Mouse (Mus musculus) c-Kit-positive CD71-positive TER-119-negative erythroid progenitor cells, embryonic 14.5 days (primary cell): ENCODE measurements around the gene Dyrk1a.
A peak's percentile ranks its signal among the peaks of the same experiment; 100 is the strongest.
"Not testable (repeated sequence)": the region's sequence is repeated elsewhere in the genome, so short reads cannot be mapped to it uniquely, and the experiment has no call there.

Experiments used
- DNase-seq: peaks from one replicate; pipeline ENCODE4 v3.0.0-alpha.2; 2013; ENCODE audit warnings: low read depth

Dyrk1a gene

GRCm38 (mm10) chr16:94632424-94632963 lies 62.7 kb downstream of the Dyrk1a start:
- no peak for DNase-seq

- DNase-seq: no peak
These were observed 63.2 kb downstream of the Dyrk1a start for GRCm38 (mm10) chr16:94633012-94633411.

DNA sequence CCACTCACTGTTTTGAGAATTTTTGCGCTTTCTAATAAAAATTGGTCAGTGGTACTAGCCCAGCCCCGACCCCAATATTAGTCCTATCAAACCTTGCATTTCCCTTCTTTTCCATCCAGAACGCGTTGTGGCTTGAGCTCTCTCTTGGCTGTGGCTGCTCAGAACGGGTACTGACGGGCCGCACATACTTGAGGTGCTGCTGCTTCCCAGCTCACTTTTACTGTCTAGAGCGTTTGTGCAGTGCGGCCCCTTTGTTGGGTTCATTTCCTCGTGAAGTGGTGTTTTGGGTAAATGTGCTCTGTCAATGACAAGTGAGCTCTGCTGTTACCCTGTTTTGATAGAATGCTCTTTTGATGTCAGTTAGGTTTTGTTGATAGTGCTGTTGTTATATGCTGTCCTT lies 67.6 kb downstream of the Dyrk1a start:
- DNase-seq: no peak

GRCm38 (mm10) chr16:94641799-94642198 lies 72.0 kb downstream of the Dyrk1a start:
- no peak for DNase-seq

DNA sequence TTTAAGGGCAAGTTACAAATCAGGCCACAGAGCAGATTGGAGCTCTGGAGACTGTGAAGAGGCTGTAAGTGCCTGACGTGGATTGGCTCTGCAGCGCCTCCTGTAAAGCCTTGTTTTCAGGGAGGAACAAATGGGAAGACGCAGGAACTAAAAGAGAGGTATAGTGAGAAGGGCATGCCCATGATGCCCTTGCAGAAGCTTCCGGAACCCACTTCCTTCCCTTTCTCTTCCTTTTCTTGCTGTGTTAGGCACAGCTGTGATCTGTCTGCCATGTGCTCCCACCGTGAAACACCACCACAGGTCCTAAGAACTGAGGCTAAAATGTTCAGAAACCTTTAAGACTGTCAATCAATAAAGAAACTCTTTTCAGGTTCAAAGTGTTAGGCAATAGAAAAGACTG lies 77.3 kb downstream of the Dyrk1a start:
- no peak for DNase-seq

- DNase-seq: no peak
These were observed 78.1 kb downstream of the Dyrk1a start for GRCm38 (mm10) chr16:94647925-94648324.

- DNase-seq: no peak
These were observed 80.1 kb downstream of the Dyrk1a start for GRCm38 (mm10) chr16:94649861-94650260.

- DNase-seq: no peak
These were observed 82.4 kb downstream of the Dyrk1a start for GRCm38 (mm10) chr16:94652091-94652713.

- no peak for DNase-seq
These were observed 85.3 kb downstream of the Dyrk1a start for GRCm38 (mm10) chr16:94655083-94655482.

- DNase-seq: no peak
These were observed 87.1 kb downstream of the Dyrk1a start for GRCm38 (mm10) chr16:94656891-94657290.

- no peak for DNase-seq
These were observed 89.6 kb downstream of the Dyrk1a start for GRCm38 (mm10) chr16:94659394-94659793.

- no peak for DNase-seq
These were observed 90.4 kb downstream of the Dyrk1a start for GRCm38 (mm10) chr16:94660221-94660620.

DNA sequence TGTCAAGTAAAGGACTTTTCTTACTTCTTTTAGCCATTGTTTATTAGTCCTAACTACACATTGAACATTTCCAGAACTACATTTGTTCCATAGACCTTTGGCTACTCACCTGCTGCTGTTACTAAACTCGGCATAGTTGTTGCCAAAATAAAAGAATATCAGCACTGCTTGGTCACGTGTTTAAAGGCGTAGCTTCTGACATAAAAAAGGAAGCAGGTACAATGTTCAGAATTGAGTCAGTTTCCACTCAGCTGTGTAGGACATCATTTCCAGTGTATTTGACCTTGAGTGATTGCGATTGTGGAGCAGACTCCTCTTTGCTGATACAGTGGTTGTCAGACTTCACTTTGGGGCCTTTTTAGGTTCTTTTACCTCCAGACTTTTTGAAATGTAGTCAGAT lies 97.7 kb downstream of the Dyrk1a start:
- no peak for DNase-seq

GRCm38 (mm10) chr16:94671313-94671712 lies 101.5 kb downstream of the Dyrk1a start:
- no peak for DNase-seq

DNA sequence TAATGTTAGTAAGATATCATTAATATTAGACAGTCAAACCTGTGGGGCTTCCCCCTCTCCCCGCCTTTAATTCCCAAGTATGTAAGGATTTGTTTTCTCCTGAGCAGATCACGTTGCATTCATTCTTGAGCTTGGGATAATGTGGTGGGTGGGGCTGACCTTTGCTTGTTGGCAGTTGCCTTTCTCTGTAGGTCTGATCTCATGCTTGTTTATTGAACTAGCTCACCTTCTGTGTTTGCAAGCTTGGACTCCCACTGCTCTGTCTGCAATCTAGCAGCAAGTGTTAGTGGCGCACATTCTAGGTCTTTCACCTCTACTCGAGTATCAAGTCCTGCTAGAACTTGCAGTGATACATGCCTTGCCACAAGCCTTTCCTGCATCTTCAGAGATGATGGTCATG lies 111.1 kb downstream of the Dyrk1a start:
- DNase-seq: no peak

DNA sequence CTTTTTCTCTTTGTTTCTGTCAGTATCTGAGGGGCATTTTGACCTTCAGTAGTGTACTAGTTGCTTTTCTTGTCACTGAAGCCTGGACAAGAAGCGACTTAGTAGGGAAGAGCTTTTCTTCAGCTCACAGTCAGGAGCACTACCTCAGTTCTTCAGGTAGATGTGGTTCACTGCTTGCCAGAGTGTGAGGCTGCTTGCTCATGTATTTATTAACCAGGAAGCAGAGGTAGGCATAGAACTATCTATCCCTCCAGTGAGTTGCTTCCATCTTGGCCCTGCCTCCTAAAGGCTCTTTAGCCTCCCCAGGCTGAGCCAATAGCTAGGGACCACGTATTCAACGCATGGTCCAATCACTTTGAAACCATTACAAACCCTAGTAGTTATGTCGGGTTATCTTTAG lies 112.0 kb downstream of the Dyrk1a start:
- DNase-seq: no peak

DNA sequence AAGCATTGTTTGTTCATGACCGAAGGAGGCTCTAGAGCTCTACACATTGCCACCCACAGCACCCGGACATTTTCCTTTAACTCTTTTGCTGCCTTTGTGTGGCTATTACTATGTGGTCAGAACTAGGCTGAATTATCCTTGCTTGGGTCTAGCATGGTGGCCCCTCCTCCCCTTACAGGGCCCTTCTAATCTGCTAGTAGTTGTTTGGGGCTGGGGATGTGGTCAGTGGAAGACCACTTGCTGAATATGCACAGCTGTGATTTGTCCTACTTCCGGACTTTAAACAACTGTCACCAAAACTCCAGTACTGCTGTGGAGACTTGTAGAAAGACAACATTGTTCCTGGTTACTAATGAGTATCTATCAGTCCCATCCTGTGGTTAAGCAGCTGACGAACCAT lies 114.2 kb downstream of the Dyrk1a start:
- DNase-seq: no peak

GRCm38 (mm10) chr16:94693687-94694305 lies 124.0 kb downstream of the Dyrk1a start:
- no peak for DNase-seq

GRCm38 (mm10) chr16:94697553-94697952 lies 127.7 kb downstream of the Dyrk1a start:
- DNase-seq: peak; percentile 45

DNA sequence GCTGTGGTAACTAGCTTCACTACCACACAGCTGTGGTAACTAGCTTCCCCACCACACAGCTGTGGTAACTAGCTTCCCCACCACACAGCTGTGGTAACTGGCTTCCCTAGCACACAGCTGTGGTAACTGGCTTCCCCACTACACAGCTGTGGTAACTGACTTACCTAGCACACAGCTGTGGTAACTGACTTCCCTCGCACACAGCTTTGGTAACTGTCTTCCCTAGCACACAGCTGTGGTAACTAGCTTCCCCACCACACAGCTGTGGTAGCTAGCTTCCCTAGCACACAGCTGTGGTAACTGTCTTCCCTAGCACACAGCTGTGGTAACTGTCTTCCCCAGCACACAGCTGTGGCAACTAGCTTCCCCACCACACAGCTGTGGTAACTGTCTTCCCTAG lies 128.4 kb downstream of the Dyrk1a start:
- DNase-seq: not testable (repeated sequence)

DNA sequence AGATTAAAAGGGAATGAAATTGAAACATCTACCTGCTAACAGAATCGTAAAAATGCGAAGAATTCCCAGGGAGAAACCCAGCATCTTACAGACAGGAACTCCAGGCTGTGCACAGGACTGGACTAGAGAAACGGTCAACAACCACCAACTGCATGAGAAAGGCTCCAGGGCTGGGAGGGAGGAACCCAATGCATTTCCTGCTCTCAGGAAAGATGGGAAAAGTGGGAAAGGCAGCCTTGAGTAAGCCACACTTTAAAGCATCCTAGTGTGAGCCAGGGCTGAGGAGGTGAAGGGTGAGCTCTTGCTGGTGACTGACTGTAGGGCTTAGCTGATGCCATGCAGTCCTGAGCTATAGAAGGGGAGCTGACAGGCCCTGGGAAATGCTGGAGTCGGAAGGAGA lies 131.3 kb downstream of the Dyrk1a start:
- no peak for DNase-seq

- no peak for DNase-seq
These were observed 132.2 kb downstream of the Dyrk1a start for GRCm38 (mm10) chr16:94701971-94702370.

- DNase-seq: peak; percentile 42
These were observed 143.8 kb downstream of the Dyrk1a start for GRCm38 (mm10) chr16:94713480-94714094.
